Mouse (Mus musculus): ENCODE measurements at regions not wholly inside any gene's neighbourhood (a gene's known extent, or its start where the extent isn't known, plus 50 kb on each side); places are given as distances from the start of the nearest gene placed in this dataset.
A peak's percentile ranks its signal among the peaks of the same experiment; 100 is the strongest.

DNA sequence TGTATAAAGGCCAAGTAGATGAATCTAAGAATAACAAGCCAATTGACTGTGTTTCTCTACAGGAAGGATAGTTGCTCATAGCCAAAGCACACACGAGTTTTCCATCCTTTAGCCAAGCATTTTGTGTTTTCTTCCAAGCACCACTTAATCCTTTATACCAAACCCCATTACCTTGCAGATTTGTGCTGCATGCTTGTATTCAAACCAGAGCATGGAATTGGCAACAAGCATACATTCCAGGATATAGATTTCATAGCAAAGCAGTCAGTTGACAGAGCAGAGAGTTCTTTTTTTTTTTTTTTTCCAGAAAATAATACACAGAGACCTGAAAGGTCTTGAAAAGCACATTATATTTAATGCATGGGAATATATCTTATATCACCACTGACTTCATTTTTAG, 169.9 kb downstream of the Pom121l12 start:
- DNase-seq, result no peak

DNA sequence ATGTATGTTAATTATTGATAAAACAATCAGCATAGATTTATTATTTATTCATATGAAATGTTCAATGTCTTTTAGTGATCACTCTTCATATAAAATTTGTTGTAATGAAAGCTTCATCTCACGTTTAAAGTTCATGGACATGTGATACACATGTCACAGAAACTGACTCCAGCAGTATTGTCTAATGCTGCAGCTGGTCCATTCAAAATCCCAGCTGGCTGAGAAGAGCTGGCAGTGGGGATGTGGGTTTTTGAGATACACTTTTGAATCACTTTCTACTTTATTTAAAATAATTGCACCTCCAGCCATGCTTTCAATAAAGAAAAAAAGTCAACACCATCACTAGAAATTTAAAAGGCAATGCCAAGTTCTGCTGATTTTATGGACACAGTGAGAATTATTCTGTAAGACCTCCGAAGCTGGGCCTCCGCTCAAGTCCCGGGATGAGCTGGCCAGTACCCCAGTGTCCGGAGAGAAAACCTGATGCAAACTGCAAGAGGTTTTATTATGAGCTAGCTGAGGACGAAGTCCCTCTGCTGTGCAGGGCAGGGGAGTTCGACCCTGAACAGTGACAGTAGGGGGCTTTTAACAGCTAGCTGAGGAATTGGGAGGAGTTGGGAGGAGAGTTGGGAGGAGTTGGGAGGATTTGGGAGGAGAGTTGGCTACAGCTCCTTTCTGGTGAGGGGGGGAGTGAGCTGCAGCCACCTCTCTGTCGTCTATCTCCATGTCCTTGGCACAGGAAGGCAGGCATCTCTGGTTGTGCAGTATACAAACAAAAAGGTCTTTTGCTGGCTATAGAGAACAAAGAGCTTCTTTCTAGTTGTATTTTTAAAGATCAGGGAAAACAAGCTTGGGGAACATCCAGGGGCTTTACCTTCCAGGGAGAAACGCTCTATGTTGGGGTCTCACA, 170.6 kb downstream of the Pom121l12 start:
- peak in 1 of 2 experiments; percentile 2 for DNase-seq

DNA sequence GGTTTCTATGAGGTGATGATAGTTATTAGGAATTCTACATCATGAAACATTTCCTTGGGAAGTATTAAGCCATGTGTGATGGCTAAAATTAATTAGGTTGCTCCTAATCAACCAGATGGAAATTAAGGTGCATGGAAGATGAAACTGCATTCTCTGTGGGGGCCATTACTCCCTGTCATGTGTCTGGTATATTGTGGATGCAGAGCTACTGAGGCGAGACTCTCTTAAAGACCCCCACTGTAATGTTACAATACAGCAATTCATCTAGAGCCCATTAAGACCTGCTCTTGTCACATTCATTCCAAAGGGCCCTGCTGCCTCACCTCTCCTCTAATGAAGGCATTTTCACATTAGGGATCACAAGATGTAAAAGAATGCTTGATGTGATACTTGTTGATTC, 199.2 kb downstream of the Pom121l12 start:
- no peak for DNase-seq

DNA sequence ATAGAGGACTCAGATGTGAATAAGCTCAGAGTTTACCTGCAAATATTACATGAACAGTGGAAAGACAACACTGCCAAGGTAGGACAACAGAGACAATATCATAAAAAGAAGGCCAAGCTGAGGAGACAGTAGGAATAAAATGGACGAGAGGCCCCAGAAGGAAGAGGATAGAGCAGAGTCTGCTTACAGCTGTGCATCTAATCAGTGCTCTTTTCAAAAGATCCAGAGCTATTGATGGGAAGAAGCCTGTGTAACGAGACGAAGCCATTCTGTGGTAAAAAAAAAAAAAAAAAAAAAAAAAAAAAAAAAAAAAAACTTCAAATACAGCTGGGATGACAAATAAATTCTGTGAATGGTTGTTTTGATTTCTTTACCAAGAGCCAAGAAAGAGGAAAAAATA, 200.2 kb downstream of the Pom121l12 start:
- DNase-seq, result no peak

DNA sequence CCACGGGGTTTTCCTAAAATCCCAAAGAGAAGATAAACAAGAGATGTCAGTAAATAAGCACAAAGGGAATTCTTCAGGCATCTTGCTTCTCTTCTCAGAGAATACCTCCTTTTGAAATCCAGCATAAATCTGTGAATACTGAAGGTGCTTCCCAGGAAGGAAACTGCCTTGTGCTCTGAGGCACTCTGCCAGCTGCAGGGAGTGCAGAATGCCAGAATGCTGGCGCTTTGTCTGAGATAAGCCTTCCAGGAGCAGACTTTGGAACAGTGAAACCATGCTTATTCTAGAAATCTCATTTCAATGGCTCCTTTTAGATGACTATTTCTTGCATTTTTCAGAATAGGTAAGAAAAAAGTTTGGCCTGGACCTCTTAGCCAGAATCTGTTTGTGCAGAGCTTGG, 219.9 kb downstream of the Pom121l12 start:
- DNase-seq, result peak in 1 of 2 experiments; percentile 2

Measured in layer of hippocampus, postnatal 36 days (tissue).